23 mouse cellular contexts compared by ENCODE assay signal in the genomic region with DNA sequence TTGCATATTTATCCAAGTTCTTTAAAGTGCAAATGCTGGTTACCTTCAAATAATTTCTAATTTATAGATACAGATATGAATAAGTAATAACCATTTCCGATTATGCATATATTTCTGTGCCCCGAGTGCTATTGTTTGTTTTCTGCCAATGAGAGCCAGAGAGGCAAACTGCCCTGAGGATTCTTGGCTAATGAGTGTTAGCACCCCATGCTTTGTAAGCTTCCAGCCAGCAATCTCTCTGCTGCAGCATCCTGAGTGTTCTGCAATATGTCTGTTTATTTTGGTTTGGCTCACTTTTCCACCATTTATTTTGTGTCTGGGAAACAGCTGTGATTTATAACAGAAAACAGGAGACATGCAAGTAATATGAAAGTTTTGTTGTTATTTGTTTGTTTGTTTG.
DNase-seq lines count a peak whose midpoint lies in the region; ATAC-seq lines count a peak whose summit lies in the region.
"Had no signal": no experiment of that assay in that cellular context is flagged by ENCODE, and none has a peak within 500 bp of the region (broad histone marks: within the 10 kb centered on the region; RNA-seq: fewer than 3 reads in every experiment).

No protein-coding gene starts in this region.

- no peak overlapping the region for H3K9ac ChIP-seq in midbrain, embryonic 14.5 days (replicated peaks; ENCODE audit: low read length)
- no peak overlapping the region for H3K9ac ChIP-seq in midbrain, embryonic 15.5 days
- no peak overlapping the region for H3K9ac ChIP-seq in heart, embryonic 12.5 days
- H3K9ac ChIP-seq: heart, embryonic 15.5 days; kidney, embryonic 15.5 days; limb, embryonic 13.5 days; liver, embryonic 12.5 days; neural tube, embryonic 13.5 days; stomach, embryonic 15.5 days had no signal

- no peaks in the 10 kb centered on the region for H3K36me3 ChIP-seq in midbrain, embryonic 14.5 days (ENCODE audit: control insufficient read depth, insufficient read depth, low read length)
- no peaks in the 10 kb centered on the region for H3K36me3 ChIP-seq in midbrain, embryonic 15.5 days (replicated peaks)
- no peaks in the 10 kb centered on the region for H3K36me3 ChIP-seq in forebrain, embryonic 10.5 days (replicated peaks)
- H3K36me3 ChIP-seq in heart, embryonic 12.5 days: no peaks in the 10 kb centered on the region
- H3K36me3 ChIP-seq: heart, embryonic 15.5 days; kidney, embryonic 15.5 days; limb, embryonic 13.5 days; liver, embryonic 12.5 days; neural tube, embryonic 13.5 days; stomach, embryonic 15.5 days had no signal

- ATAC-seq in midbrain, embryonic 14.5 days (ENCODE audit: low FRiP score, low TSS enrichment): no peak
- ATAC-seq in midbrain, embryonic 15.5 days (replicated peaks): no peak
- ATAC-seq in heart, embryonic 12.5 days (ENCODE audit: insufficient number of reproducible peaks, low FRiP score): no peak
- ATAC-seq: hindbrain, embryonic 16.5 days; liver, embryonic 12.5 days had no signal

- H3K4me1 ChIP-seq in midbrain, embryonic 14.5 days (ENCODE audit: control insufficient read depth, insufficient read depth, low read length): no peaks in the 10 kb centered on the region
- H3K4me1 ChIP-seq in midbrain, embryonic 15.5 days: no peaks in the 10 kb centered on the region
- H3K4me1 ChIP-seq in forebrain, embryonic 10.5 days: no peaks in the 10 kb centered on the region
- no peaks in the 10 kb centered on the region for H3K4me1 ChIP-seq in heart, embryonic 12.5 days (replicated peaks)
- H3K4me1 ChIP-seq: heart, embryonic 15.5 days; kidney, embryonic 15.5 days; limb, embryonic 13.5 days; liver, embryonic 12.5 days; neural tube, embryonic 13.5 days; stomach, embryonic 15.5 days had no signal

- H3K4me2 ChIP-seq in midbrain, embryonic 14.5 days (ENCODE audit: low read length): no peak overlapping the region
- no peak overlapping the region for H3K4me2 ChIP-seq in midbrain, embryonic 15.5 days
- no peak overlapping the region for H3K4me2 ChIP-seq in heart, embryonic 12.5 days
- H3K4me2 ChIP-seq: heart, embryonic 15.5 days; kidney, embryonic 15.5 days; limb, embryonic 13.5 days; liver, embryonic 12.5 days; neural tube, embryonic 13.5 days; stomach, embryonic 15.5 days had no signal

- no peak overlapping the region for H3K27ac ChIP-seq in midbrain, embryonic 14.5 days (replicated peaks; ENCODE audit: low read depth, low read length)
- H3K27ac ChIP-seq in midbrain, embryonic 15.5 days: no peak overlapping the region
- no peak overlapping the region for H3K27ac ChIP-seq in forebrain, embryonic 10.5 days
- no peak overlapping the region for H3K27ac ChIP-seq in heart, embryonic 12.5 days (ENCODE audit: poor library complexity, severe bottlenecking)
- H3K27ac ChIP-seq: heart, embryonic 15.5 days; kidney, embryonic 15.5 days; limb, embryonic 13.5 days; liver, embryonic 12.5 days; neural tube, embryonic 13.5 days; stomach, embryonic 15.5 days had no signal

- WGBS in midbrain, embryonic 14.5 days: 70% methylated on average over 2 of the region's 2 CpGs
- WGBS in midbrain, embryonic 15.5 days: 67% methylated on average over 2 of the region's 2 CpGs
- WGBS in forebrain, embryonic 10.5 days: 90% methylated on average over 2 of the region's 2 CpGs
- 75% methylated on average over 2 of the region's 2 CpGs for WGBS in heart, embryonic 12.5 days

- no peaks in the 10 kb centered on the region for H3K27me3 ChIP-seq in midbrain, embryonic 14.5 days (ENCODE audit: control insufficient read depth, insufficient read depth, low read length)
- no peaks in the 10 kb centered on the region for H3K27me3 ChIP-seq in midbrain, embryonic 15.5 days (replicated peaks)
- no peaks in the 10 kb centered on the region for H3K27me3 ChIP-seq in forebrain, embryonic 10.5 days (ENCODE audit: poor library complexity, severe bottlenecking)
- no peaks in the 10 kb centered on the region for H3K27me3 ChIP-seq in heart, embryonic 12.5 days (replicated peaks)
- H3K27me3 ChIP-seq: heart, embryonic 15.5 days; kidney, embryonic 15.5 days; limb, embryonic 13.5 days; liver, embryonic 12.5 days; neural tube, embryonic 13.5 days; stomach, embryonic 15.5 days had no signal

- no peaks in the 10 kb centered on the region for H3K9me3 ChIP-seq in midbrain, embryonic 14.5 days (ENCODE audit: control insufficient read depth, low read length)
- no peaks in the 10 kb centered on the region for H3K9me3 ChIP-seq in midbrain, embryonic 15.5 days
- no peaks in the 10 kb centered on the region for H3K9me3 ChIP-seq in forebrain, embryonic 10.5 days
- no peaks in the 10 kb centered on the region for H3K9me3 ChIP-seq in heart, embryonic 12.5 days (replicated peaks)
- H3K9me3 ChIP-seq: heart, embryonic 15.5 days; kidney, embryonic 15.5 days; limb, embryonic 13.5 days; liver, embryonic 12.5 days; neural tube, embryonic 13.5 days; stomach, embryonic 15.5 days had no signal

- H3K4me3 ChIP-seq in midbrain, embryonic 14.5 days (replicated peaks; ENCODE audit: low read depth, low read length): no peak overlapping the region
- H3K4me3 ChIP-seq in midbrain, embryonic 15.5 days: no peak overlapping the region
- H3K4me3 ChIP-seq in forebrain, embryonic 10.5 days: no peak overlapping the region
- H3K4me3 ChIP-seq in heart, embryonic 12.5 days: no peak overlapping the region
- H3K4me3 ChIP-seq: heart, embryonic 15.5 days; kidney, embryonic 15.5 days; limb, embryonic 13.5 days; liver, embryonic 12.5 days; neural tube, embryonic 13.5 days; stomach, embryonic 15.5 days had no signal

- peak; percentile 9 for DNase-seq in midbrain, embryonic 14.5 days
- DNase-seq in cerebellum, adult 11 months: peak; percentile 29
- peak; percentile 40 for DNase-seq in cerebellum, adult 8-10 months
- peak; percentile 42 to 61 for DNase-seq in cerebellum, postnatal 25 days
- no peak for DNase-seq in retina, postnatal 1 day
- no peak for DNase-seq in forebrain, embryonic 10.5 days (ENCODE audit: extremely low spot score, low spot score)
- DNase-seq: adrenal gland, adult 2 months; B cell, adult 2 months; gastrocnemius, postnatal 14 days; kidney, adult 18-20 months; kidney, postnatal 25 days; lung, adult 18-20 months; lung, postnatal 10 days; right cerebral cortex, postnatal 14 days had no signal

Comparison
In these comparisons a context has a peak if more than half of its experiments do, and no peak if none do; other contexts are left out.
1. DNase-seq: peak in midbrain, embryonic 14.5 days (single experiment), cerebellum, adult 11 months (single experiment), cerebellum, adult 8-10 months (single experiment) and cerebellum, postnatal 25 days (2 of 2); none in retina, postnatal 1 day (single experiment) and forebrain, embryonic 10.5 days (single experiment).